Mouse (Mus musculus) kidney, postnatal 10 days (tissue): ENCODE results near the gene Usp47.

Experiments
- DNase-seq: peaks from one replicate; pipeline ENCODE4 v3.0.0; 2021; ENCODE audit warnings: mixed read lengths

Usp47 gene

GRCm38 (mm10) chr7:112125625-112126260, 102.4 kb downstream of the Usp47 start:
- no peak for DNase-seq

GRCm38 (mm10) chr7:112127085-112127637, 103.9 kb downstream of the Usp47 start:
- no peak for DNase-seq

- no peak for DNase-seq
Measured at GRCm38 (mm10) chr7:112127954-112128353, 104.7 kb downstream of the Usp47 start.

- peak; percentile 73 for DNase-seq
Measured at GRCm38 (mm10) chr7:112128810-112129209, 105.5 kb downstream of the Usp47 start.

- DNase-seq = no peak
Measured at GRCm38 (mm10) chr7:112129851-112130250, 106.5 kb downstream of the Usp47 start.

GRCm38 (mm10) chr7:112130660-112131059, 107.4 kb downstream of the Usp47 start:
- DNase-seq = no peak

GRCm38 (mm10) chr7:112132005-112132404, 108.7 kb downstream of the Usp47 start:
- DNase-seq = no peak

- no peak for DNase-seq
Measured at GRCm38 (mm10) chr7:112133277-112133676, 110.0 kb downstream of the Usp47 start.

- no peak for DNase-seq
Measured at GRCm38 (mm10) chr7:112135161-112135560, 111.9 kb downstream of the Usp47 start.

GRCm38 (mm10) chr7:112136537-112136936, 113.2 kb downstream of the Usp47 start:
- no peak for DNase-seq

GRCm38 (mm10) chr7:112138168-112138508, 114.8 kb downstream of the Usp47 start:
- DNase-seq = no peak

GRCm38 (mm10) chr7:112138509-112139405, 115.5 kb downstream of the Usp47 start:
- peak; percentile 68 for DNase-seq

- DNase-seq = no peak
Measured at GRCm38 (mm10) chr7:112140725-112141124, 117.4 kb downstream of the Usp47 start.

- no peak for DNase-seq
Measured at GRCm38 (mm10) chr7:112142616-112143015, 119.3 kb downstream of the Usp47 start.

- no peak for DNase-seq
Measured at GRCm38 (mm10) chr7:112143090-112143500, 119.8 kb downstream of the Usp47 start.

GRCm38 (mm10) chr7:112143978-112144377, 120.7 kb downstream of the Usp47 start:
- no peak for DNase-seq

- DNase-seq = no peak
Measured at GRCm38 (mm10) chr7:112144646-112145179, 121.4 kb downstream of the Usp47 start.

GRCm38 (mm10) chr7:112147979-112148378, 124.7 kb downstream of the Usp47 start:
- DNase-seq = no peak

- no peak for DNase-seq
Measured at GRCm38 (mm10) chr7:112149113-112149512, 125.8 kb downstream of the Usp47 start.

GRCm38 (mm10) chr7:112154445-112154844, 131.1 kb downstream of the Usp47 start:
- no peak for DNase-seq

GRCm38 (mm10) chr7:112155194-112155593, 131.9 kb downstream of the Usp47 start:
- DNase-seq = peak; percentile 37

GRCm38 (mm10) chr7:112157584-112158315, 134.4 kb downstream of the Usp47 start:
- peak; percentile 23 for DNase-seq

- DNase-seq = peak; percentile 77
Measured at GRCm38 (mm10) chr7:112158316-112158741, 135.0 kb downstream of the Usp47 start.
